Mouse (Mus musculus) lung, postnatal 14 days (tissue): ENCODE measurements around the gene Ptpn22.
"Not testable (repeated sequence)": the region's sequence is repeated elsewhere in the genome, so short reads cannot be mapped to it uniquely, and the experiment has no call there.

Source experiments
- DNase-seq: peaks from one replicate; pipeline ENCODE4 v3.0.0; 2021

Ptpn22 gene

DNA sequence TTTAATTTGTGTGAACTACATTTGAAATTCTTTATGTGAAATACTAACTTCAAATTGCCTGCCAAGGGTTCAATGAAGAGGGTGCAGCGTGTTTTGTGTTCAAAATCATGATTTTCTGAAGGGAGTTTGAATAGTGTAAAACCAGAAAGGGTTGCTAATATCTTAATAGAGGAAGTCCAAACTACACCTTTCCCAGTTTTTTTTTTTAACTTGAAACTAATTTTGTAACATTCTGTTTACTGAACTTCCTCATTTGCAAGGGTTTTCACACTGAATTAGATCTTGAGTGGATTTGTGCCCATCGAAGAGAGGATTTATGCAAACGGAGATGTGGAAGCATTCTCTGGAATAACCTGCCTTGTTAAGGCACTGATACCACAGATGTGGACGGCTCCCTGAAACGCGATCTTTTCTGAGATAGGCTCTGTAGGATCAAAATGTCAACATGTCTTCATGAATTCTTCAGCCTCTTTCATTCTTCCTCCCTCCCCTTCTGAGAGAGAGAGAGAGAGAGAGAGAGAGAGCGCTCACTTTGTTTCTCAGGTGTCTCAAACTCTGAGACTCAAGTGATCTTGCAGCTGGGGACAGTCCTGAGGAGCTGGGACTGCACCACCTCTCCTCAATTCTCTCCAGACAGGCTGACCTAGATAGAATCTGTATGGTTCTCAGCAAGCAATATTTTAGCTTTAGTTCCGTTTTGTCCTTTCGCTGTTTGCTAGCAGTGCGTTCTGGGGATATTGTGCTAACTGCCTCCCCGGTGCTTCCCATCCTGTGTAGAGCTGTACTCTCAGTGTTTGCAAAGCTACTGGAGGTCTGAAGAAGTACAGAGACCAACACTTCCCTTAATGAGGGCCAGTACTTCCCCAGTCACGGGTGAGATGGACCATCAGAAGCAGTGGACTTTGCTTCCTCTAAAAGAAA, at the start of gene Ptpn22:
Gene Ptpn22 (plus strand): TSS at position 915 of the 921 bp plus-strand sequence.
- peak; percentile 10 for DNase-seq

DNA sequence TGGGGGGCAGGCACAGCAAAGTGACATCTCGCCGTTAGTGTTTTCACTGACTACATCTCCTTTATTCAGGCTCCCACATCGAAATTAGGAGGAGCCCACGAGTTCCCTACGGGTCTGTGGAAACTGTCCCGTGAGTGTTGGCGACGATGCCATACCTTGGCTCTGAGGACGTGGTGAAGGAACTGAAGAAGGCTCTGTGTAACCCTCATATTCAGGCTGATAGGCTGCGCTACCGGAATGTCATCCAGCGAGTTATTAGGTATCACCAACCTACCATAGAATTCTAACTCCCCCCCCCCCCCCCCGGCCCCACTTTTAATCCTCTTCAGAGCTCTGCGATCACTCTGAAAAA, 49.8 kb upstream of the Ptpn22 start:
- DNase-seq: no peak

DNA sequence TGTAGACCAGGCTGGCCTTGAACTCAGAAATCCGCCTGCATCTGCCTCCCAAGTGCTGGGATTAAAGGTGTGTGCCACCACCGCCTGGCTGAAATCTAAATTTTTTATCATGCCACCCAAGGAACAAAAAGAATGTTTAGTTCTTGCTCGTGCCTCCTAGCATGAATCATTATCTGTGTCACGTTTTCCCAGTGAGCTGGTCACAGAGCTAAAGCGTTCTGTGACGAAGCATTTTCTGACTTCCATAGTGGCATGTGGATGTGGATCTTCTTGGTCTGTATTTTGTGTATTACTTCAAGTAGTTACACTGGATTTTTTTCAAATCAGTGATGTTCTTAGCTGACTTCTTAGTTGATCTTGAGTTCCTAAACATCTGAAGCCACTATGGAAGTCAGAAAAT, 48.6 kb upstream of the Ptpn22 start:
- DNase-seq: no peak

DNA sequence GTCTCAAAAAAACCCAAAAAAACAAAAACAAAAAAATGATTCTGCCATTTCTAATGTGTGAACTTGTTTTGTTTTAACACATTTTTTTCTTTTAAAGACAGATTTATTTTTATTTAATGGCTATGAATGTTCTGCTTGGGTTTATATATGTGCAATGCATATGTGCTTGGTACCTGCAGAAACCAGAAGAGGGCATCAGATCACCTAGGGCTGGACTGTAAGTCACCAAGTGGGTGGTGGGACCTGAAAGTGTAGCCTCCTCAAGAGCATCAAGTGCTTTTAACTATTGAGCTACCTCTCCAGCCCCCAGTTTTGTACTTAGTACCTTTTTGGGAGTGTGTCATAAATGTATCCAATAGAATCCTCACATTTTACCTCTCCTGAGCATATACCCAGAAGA, 32.0 kb upstream of the Ptpn22 start:
- DNase-seq: no peak

DNA sequence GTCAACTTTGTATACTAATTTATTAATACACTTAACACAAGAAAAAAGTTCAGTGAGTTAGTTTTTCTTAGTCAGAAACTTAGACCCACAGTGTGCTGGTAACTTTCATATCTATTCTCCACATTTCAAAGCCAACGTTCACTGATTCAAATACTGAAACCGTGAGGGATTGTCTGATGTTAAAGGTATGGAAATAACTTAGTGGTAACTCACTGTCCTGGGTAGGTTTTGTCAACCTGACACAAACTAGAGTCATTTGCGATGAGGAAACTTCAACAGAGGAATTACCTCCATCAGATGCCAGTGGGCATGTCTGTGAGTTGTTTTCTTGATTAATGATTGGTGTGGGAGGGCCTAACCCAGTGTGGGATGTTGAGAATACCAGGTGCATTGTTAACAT, 30.6 kb upstream of the Ptpn22 start:
- no peak for DNase-seq

DNA sequence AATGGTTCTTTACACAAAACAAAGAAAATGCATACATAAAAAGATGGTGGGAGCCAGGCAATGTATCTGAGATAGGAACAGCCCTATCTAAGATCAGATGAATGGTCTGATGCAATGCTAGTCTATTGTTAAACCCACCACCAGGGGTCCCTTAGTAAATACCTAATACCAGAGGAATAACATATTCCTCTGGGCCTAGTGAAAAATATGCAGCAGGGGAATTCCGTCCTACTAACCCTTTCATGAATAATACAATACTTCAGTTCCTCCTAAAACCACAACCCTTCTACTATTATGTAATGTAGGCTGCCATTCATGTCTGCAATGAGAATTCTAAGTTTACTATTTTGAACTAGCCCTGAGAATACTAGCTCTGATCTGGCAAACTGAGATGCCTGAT, 28.9 kb upstream of the Ptpn22 start:
- DNase-seq: not testable (repeated sequence)

DNA sequence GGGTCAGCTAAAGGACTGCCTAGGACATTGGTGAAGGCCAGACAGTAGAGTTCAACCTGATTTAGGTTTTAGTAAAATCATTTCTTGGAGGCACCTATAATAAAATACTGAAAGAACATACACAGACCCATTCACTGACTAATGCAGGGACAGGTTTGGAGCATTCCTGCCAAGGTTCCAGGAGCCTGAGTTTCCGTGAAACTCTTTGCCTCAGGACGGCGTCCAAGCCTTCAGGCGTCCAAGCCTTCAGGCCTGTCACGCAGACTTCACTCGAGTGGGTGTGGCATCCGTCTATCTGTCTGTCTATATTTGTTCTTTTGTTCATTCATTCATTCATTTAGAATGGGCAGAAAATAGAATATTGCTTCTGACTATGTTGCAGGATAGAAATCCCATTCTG, 28.4 kb upstream of the Ptpn22 start:
- no peak for DNase-seq

DNA sequence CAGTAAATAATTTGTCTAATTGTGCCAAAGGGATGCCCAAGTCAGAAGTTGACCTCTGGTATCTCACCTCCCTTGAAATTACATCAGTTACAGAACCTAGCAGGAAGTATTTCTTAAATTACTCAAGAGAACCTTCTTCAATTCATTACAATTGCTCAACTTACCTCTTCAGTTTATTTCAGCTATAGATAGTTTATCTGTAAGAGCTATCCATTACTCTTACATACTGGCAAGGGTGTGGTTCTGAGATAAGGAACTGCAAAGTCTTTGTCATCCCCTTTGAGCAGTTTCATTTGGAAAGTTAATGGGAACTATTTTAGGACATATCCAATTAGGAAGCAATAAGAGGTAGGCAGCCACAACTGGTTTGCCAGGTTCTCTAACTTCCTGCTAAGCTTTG, 27.2 kb upstream of the Ptpn22 start, which contains the start of gene Bcl2l15:
Gene Bcl2l15 (plus strand): TSS at position 176 of the 400 bp plus-strand sequence.
- DNase-seq: no peak

DNA sequence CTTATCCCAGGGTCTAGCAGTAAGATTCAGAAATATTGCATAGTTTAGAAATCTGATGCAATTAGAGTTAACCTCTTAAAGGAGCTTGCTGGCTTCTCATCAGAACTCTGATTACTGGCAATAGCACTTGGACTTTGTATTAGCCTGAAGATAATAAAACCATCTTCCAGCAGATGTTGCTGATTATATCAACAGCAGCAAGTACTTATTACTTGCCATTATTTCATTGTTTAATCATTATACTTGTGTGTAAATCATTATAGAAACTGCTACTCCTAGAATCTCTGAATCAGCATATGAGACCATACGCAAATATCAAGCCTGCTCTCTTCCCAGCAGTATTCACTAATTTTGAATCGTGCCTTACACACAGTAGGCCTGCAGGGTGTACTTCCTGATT, 25.6 kb upstream of the Ptpn22 start:
- no peak for DNase-seq

DNA sequence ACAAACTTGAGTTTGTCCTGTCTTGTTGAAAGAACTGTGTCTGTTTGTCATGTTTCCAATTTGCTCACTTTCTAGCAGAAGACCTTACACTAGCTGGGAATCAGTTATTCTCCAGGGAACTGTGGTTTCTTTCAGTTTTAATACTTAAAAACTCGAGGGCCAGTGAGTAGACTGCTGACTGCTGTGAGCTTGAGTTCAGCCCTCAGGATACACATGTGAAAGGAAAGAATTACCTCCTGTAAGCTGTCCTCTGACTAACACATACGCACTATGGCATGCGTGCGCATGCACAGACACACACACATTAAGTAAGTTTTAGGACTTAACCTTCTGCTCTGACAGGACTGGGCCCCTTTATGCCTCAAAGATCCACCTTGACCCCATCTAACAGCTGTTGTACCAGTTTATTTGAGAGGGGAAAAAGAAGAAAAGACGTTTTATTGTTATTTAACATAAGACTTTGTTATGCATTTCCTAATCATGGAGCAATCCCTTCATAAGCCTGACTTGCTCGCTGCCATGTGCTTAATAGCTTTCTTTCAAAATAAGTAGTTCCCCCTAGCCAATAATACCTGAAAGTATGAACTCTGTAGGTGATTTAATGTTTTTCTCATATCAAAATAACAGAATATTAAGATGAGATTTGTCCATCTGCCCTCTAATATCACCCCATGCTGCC, 24.2 kb upstream of the Ptpn22 start:
- DNase-seq: no peak

DNA sequence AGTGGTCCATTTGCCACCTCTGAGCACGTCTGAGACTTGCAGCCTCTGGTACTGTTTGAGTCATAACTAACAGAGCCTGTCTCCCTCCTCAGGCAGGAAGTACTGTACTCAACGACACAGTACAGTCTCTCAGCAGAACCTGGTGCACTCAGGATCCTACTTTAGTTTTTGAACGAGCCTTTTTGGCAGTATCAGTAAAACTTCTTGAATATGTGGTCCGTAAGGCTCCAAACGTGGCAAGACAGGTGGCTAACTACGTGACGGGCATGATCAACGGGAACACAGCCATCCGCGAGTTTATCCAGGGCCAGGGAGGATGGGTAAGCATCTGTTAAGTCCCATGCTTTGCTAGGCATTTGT, 23.7 kb upstream of the Ptpn22 start:
- no peak for DNase-seq

DNA sequence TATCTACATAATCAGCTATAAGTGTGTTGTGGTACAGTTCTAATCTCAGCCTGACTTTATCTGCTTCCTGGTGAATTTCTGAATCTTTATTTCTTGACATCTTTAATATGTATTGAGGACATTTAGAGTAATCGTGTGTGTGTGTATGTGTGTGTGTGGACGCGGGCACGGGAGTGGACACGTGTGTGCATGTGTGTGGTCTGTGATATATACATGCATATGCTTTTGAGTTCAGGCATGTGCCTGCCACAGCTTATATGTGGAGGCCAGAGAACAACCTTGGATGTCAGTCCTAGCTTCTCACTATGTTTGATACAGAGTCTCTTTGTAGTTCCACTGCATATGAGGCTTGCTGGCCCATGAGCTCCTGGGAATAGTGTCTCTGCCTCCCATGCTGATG, 23.1 kb upstream of the Ptpn22 start:
- no peak for DNase-seq

DNA sequence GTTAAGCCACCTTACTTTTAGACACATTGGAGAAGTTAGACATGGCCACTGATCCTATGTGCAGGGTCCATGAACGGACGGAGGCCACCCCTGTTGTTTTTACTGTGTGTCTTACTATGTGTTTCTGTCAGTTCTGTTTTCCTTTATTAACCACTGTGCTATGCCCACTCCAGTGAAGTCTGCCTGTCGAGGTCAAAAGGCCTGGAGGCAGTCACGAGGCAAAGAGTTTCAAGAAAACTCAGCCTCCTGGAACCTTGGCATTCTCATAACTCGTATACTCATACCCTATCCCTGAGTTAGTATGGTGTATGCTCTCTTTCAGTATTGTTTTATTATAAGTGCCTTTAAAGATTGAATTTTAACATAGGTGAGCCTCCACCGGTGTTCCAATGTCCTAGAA, 19.9 kb upstream of the Ptpn22 start:
- DNase-seq: no peak

DNA sequence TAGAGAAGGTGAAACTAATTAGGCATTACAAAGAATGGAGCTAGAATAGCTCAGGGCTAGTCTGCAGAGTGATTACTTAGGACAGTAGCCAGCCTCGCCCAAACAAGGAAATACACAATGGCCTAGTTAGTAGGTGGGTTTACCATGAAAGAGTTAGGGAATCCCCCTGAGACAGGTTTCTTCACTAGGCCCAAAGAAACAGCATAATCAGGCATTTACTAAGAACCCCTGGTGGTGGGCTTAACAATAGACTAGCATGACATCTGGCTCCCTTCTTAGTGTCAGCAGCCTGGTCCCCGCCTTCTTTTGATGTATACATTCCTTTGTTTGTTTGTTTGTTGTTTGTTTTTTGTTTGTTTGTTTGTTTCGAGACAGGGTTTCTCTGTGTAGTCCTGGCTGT, 19.4 kb upstream of the Ptpn22 start:
- not testable (repeated sequence) for DNase-seq

DNA sequence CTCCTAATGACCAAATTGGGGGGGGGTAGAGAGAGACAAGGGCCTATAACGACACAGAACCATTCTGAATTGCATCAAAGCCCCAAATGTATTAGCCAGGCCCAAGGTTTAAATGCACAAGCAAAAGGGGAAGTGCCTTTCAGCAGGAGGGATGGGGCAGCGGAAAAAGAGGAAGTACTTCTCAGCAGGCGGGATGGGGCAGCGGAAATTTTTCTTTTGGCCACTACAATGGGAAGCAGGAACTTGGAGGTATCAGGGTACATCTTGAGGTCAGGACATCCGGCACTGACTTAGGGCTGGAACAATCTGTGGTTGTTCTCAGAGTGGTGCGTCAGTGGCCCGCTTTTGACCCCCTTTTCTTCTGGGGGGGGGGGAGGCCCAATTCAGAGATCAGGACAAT, 18.6 kb upstream of the Ptpn22 start:
- DNase-seq: not testable (repeated sequence)

DNA sequence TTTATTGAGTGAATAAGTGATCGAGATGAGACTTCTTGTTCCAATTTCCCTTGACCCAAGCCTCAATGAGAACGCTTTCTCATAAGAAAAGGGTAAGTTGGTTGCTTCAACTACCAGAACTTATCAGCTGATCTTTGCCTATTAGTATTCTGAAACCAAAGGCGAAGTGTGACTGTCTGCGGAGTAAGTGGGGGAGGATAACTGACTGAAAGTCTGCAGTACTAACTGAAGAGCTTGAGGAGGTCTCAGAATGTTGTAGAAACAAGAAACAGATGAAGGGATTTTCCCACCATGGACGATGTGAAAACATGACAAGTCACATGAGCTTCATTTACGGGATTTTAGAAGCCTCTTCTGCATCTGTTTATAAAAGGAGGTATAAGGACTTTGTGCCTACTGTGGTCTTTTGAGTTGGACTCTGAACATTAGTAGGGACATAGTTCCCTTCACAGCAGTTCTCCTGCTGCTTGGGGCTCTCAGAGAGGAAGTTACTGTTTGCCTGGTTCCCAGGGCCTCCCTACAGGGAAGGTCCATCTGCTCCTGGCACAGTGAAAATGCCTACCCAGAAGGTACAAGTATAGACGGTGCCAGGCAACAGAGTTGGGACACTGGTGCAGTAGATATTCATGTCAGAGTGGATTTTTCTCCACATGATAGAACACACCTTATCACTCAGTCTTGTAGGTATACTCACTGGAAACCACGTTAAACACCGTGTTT, 8.8 kb upstream of the Ptpn22 start:
- DNase-seq: no peak

DNA sequence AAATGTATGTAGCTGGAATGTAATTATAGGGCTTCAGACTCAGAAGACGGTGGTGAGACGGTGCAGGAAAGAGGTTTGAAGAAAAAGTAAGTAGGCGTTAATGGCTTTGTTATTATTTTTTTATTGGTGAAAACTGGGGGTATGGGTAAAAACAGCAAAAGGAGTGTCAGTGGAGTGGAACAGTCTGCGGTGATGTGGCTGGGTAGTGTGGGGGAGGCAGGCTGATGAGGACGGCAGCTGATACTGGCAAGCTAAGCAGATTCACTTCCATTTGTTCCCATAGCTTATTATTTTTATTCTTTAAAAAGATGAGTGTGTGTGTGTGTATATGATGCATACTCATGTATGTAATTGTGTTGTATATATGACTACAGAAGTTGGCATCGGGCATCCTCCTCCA, 8.1 kb upstream of the Ptpn22 start:
- no peak for DNase-seq

DNA sequence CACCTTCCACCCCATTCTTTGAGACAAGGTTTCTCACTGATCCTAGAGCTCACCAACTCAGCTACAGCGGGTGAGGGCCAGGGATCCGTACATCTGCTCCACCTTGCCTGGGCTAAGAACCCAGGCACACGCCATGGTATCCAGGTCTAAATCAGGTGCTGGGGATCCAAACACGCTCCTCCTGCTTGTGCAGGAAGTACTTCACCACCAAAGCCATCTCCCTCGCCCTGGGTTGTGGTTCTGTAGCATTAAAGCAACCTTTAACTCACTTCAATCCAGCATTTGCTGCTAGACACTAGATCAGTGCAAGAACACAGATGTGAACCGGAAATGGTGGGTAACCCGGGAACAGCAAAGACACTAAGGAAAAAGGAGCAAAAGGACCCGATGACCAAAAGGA, 7.7 kb upstream of the Ptpn22 start:
- DNase-seq: no peak

DNA sequence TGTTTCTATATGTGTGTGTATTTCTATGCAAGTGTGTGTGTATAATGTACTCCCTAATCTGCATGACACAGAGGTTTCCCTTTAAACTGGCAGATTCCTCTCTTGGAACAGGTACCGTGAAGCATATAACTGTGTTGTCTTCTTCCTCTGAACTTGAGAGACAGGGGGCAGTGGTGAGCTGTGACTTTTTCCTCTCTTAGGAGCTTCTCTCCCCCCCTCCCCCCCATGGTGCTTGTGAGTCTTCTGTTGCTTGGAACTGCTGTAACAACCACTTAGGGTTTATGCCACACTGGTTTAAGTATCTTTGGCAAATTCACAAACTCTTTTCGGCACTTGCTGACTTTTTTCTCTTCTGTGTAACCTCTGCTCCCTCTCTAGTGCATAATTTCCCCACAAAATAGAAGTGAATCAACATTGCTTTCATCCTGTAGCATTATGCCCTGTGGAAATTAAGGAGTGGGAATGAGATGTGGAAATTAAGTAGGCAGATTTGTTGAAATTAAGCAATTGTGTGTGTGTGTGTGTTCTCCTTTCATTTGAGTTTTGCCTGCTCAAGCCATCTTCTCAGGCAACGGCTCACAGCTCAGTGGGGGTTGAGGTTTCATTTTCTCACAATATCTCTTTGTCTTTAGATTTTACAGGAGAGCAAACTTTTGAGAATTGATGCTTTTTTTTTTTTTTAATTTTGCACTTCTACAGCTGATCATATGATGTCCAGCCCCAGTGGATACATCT, 6.9 kb upstream of the Ptpn22 start:
- DNase-seq: peak; percentile 79

DNA sequence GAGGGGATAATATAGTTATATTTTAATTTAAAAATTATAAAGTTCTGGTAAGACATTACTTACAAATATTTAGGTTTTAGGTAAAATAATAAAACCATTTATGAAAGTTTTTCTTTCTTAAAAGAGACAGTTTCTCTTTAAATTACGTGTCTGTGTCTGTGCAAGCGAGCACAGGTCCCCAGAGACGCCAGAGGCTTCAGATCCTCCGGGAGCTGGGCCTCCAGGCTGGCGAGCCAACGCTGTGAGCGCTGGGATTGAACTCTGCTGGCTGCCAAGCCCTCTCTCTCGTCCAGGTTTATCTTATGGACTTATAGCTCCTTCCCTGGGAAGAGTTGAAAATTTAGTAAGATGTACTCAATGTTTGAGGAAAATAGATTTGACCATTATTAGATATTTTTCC, 5.8 kb upstream of the Ptpn22 start:
- no peak for DNase-seq

DNA sequence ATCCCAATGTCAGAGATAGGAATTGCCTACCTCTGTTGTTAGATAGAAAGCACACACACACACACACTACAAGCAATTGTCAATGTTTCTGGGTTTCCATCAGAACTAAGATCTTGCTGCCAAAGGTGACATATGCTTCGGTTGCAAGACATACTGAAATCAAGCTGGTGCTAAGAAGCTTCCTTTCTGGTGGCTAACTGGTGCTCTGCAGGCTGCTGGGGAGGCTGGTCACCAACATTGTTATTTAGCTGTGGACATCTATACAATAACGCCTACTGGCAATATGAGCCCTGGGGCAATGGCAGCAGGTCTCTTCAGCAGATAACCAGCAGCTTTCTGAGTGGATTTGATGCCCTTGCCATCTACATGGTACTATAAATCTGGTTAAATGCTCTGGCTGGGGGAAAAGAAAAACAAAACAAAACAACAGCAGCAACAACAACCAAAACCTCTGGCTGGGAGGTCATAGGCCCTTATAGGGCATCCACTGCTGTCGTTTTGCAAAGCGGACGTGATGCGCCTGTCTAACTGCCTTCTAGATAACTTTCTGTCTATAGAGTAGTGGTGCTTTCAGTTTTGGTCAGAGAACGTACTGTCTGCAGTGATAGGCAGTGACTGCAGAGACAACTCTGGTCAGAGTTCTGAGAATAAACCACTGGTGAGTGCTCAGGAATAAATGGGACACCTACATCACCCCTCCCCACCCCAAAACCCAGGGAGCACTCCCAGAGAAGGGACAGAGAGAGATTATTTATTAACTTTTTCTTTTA, 2.4 kb upstream of the Ptpn22 start:
- no peak for DNase-seq

DNA sequence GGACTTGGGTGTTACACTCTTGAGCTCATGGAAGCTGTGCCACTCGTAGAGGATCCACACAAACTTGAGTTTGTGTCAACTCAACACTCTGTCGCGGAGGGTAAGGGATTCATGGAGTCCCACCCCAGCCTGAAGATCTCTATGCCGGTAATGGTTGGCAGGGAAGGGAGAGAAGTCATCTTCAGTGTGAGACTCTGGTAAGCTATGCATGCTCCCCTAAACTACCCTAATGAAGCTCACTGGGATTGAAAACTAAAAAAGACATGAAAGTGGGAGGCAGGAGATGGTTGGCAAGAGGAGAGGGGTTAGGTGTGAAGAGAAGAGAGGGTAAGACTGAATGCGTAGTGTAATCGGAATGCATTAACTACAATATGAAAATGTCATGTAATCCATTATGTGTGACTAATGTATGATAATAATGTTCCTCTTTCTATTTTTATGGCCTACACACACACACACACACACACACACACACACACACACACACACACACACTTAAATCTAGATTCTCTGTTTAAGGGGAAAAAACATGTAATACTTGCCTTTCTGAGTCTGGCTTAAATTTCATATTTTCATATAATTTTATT, 1.5 kb upstream of the Ptpn22 start:
- DNase-seq: no peak
